Mouse (Mus musculus) right cerebral cortex, adult 18-20 months (tissue): ENCODE measurements around the gene Pacsin2.
"Not testable (repeated sequence)": the region's sequence is repeated elsewhere in the genome, so short reads cannot be mapped to it uniquely, and the experiment has no call there.

ENCODE experiments used
- DNase-seq: peaks from one replicate; pipeline ENCODE4 v3.0.0; 2022; ENCODE audit warnings: mixed read lengths

The Pacsin2 gene

GRCm38 (mm10) chr15:83422299-83422981 is 42.0 kb downstream of the Pacsin2 start:
- DNase-seq = no peak

DNA sequence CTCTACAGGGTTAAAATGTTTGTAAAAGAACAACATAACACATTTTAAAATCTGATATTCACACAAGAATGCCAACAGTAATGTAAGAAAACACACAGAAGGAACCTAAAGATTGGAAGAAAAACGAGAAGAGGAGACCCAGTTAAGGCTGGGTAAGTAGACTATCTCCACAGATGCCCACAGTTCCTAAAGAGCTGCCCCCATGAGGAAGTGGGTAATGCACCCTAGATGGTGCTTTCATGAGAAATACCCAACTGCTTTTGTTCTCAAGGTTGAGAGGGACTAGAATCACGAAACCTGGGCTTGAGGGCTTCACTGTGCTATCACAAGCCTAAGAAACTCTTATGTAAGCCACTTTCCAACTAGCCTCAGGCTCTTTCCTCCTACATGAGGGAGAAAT is 44.8 kb downstream of the Pacsin2 start:
- no peak for DNase-seq

GRCm38 (mm10) chr15:83418685-83419084 is 45.7 kb downstream of the Pacsin2 start:
- DNase-seq = no peak

GRCm38 (mm10) chr15:83417916-83418315 is 46.5 kb downstream of the Pacsin2 start:
- DNase-seq = no peak

DNA sequence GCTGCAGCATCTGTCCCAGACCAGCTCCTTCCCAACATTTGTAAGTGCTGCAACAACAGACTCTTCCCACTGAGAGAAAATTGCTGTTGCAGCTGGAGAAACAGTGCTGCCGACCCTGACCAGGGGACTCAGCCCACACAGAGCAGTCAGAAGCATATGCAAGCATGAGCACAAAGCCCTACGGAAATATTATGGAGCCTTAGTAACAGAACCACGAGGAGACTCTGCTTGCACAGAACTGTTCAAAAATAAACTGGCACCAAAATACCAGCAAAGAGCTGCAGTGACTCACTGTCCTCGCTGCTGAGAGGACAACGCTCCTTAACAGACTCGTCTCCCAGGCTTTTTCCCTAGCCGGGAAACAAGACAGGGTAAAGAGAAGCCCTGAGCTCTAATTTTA is 47.0 kb downstream of the Pacsin2 start:
- peak; percentile 87 for DNase-seq

DNA sequence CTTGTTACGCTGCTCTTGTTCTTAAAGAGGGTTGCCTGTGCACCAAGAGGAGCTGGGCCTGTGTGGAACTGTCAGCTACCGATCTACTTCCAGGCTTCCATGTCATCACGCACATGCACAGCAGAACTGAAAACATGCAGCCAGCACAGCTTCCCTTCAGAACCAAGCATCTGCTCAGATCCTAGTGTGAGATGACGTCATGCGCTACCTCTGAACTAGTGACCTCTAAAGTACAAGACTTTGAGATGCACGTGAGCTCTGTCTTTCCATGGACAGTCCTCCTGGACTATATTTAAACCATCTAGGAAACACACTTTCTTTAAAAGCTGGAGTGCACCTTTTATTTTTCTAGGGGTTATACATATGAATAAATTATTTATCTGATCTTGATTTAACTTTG is 49.0 kb downstream of the Pacsin2 start:
- no peak for DNase-seq

DNA sequence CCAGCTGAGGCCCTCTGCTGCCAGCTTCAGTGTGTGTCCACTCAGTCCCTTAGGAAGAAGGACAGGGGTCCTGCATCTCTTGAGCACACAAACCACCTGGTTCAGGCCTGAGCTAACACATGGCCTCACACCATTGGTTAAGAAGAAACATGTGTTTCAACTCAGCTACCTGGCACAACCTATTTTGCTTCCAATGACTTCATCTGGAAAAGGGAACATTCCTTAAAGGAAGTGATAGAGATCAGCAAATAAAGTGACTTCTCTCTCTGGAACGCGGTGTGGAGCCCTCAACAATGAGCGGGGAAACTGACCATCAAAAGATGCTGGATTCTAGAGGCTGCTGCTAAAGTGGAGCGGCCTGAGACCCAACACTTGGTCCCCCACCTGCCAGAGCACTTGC is 52.8 kb downstream of the Pacsin2 start:
- DNase-seq = no peak

- DNase-seq = no peak
Measured at GRCm38 (mm10) chr15:83410735-83411134, 53.7 kb downstream of the Pacsin2 start.

GRCm38 (mm10) chr15:83410270-83410669 is 54.1 kb downstream of the Pacsin2 start:
- no peak for DNase-seq

GRCm38 (mm10) chr15:83408692-83409442 is 55.5 kb downstream of the Pacsin2 start:
- no peak for DNase-seq

- no peak for DNase-seq
Measured at GRCm38 (mm10) chr15:83408216-83408615, 56.2 kb downstream of the Pacsin2 start.

- DNase-seq = no peak
Measured at GRCm38 (mm10) chr15:83407502-83407901, 56.9 kb downstream of the Pacsin2 start.

- DNase-seq = not testable (repeated sequence)
Measured at GRCm38 (mm10) chr15:83405866-83406265, 58.5 kb downstream of the Pacsin2 start.

GRCm38 (mm10) chr15:83404008-83404407 is 60.4 kb downstream of the Pacsin2 start:
- DNase-seq = no peak

DNA sequence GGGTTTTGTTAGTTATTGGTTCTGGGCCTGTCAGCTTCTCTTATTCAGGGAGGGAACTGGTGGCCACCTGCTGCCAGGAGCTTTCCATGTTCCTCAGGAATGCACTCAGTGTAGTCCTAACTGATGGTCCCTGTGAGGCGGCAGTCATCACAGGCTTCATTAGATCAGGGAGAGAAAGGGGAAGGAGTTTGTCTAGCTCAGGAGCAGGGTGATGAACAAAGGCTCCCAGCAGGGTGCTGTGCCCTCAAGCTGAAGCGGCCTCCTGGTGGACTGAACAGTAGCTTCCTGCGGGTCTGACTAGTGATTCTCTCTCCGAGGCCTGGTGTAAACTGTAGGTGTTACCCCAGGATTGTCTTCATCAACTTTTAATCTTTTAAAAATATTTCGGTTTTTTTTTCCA is 61.4 kb downstream of the Pacsin2 start:
- DNase-seq = no peak

- no peak for DNase-seq
Measured at GRCm38 (mm10) chr15:83392722-83393121, 71.7 kb downstream of the Pacsin2 start.

DNA sequence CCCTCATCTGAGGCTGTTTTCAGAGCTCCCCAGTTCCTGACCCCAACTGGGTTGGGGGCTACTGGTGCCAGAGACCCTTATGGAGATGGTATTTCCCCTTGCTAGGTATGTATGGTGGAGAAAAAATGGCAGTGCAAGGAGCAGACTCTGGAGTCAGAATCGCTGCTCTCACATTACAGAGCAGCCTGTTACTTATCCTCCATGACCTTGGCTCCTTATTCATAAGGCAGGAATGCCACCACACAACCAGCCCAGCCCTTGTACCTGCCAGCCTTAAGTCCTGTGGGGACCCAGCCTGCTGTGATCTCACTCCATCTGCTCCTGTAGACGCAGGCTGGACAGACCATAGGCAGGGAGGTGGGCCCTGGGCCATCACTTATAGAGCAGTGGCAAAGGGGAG is 76.5 kb downstream of the Pacsin2 start:
- DNase-seq = no peak

- peak; percentile 24 for DNase-seq
Measured at GRCm38 (mm10) chr15:83383633-83384032, 80.8 kb downstream of the Pacsin2 start.

DNA sequence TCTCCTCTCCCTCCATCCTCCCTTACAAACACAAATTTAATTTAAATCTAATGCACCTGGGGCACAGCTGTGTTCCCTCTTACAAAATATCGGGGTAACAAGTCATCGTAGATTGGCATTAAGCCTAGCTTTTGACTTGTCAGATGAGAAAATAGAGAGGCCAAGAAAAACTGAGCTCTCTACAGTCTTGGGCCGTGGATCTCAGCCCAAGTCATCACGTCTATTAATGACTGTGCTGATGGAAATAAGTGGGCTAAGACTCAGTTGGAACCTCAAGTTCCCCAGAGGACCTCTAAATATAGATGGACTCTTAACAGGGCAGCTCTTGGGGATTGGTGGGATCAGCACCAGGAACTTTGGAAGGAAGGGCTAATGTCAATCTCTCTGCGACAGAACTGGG is 81.3 kb downstream of the Pacsin2 start:
- DNase-seq = no peak

GRCm38 (mm10) chr15:83382467-83382866 is 81.9 kb downstream of the Pacsin2 start:
- no peak for DNase-seq

DNA sequence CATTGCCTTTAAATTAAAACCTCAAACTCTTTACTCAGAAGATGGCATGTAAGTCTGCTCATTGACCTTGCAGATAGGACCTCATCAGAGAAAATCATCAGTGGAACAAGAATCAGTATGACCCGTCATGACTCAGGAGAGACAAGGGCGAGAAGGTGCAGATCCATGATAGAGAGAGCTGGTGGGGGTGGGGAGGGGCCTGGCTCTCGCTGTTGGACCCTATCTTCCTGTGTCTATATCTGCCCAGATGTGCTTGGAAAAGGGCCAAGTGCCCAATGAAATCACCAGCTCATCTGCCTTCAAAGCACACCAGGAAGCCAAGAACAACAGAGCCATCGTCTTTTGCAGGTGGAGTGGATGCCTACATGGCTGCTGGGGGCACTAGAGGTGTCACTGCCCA is 87.3 kb downstream of the Pacsin2 start:
- DNase-seq = no peak

- DNase-seq = peak; percentile 57
Measured at GRCm38 (mm10) chr15:83375136-83375535, 89.3 kb downstream of the Pacsin2 start.

DNA sequence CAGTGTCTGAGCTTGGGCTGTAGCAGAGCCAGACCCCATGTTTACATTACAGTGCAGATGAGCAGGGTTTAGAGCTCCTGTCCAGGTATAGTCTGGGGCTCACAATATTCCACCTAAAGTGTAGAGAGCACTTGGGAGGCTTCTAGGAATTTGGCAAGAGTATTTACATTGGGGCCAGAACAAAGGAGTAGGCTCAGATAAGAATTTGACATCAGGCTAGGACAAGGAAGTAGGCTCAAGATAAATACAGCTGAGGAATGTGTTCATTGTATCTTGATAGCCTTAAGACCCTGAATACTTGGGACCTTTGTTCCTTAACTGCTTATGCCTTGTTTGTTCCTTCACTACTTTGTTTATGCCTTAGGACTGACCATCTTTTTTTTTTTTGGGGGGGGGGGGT is 90.3 kb downstream of the Pacsin2 start:
- DNase-seq = no peak

DNA sequence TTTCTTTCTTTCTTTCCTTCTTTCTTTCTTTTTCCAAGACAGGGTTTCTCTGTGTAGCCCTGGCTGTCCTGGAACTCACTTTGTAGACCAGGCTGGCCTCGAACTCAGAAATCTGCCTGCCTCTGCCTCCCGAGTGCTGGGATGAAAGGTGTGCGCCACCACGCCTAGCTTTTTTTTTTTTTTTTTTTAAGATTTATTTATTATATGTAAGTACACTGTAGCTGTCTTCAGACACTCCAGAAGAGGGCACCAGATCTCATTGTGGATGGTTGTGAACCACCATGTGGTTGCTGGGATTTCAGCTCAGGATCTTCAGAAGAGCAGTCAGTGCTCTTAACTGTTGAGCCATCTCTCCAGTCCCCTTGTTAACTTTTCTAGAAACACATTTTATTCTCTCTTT is 95.7 kb downstream of the Pacsin2 start:
- not testable (repeated sequence) for DNase-seq

DNA sequence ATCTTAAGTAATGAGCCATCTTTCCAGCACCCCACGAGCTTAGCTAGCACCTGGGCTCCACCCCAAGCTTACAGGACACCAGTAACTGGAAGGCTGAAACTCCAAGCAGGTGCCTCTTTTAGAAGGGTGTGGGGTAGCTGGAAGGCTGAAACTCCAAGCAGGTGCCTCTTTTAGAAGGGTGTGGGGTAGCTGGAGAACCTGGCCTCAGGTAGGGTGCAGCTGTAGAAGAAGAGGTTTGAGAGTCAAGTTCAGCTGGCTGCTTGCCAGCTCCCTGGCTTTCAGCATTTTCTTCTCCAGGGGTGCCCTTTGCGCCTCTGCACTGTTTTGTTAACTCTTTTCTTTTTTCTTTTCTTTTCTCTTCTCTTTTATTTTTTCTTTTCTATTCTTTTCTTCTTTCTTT is 96.1 kb downstream of the Pacsin2 start:
- DNase-seq = no peak
